Mouse (Mus musculus) liver, embryonic 12.5 days (tissue): ENCODE data around the gene Ino80e. TPM values are rescaled to one million over a fixed set of nuclear protein-coding genes. Genes with fewer than 3 reads are reported as not detected.
A peak's percentile ranks its signal among the peaks of the same experiment; 100 is the strongest.

Experiments used
- ATAC-seq: fragments of 200-750 bp; cut with Nextera tagmentation; 2 replicates; pipeline ENCODE4 v1.8.0; 2017; ENCODE audit warnings: moderate number of reproducible peaks, mild to moderate bottlenecking, moderate library complexity
- H3K27ac ChIP-seq: fragments of 300-500 bp; sonication (generic); 2 replicates; pipeline ENCODE4 v1.5.1; 2016; ENCODE audit warnings: mild to moderate bottlenecking
- H3K27me3 ChIP-seq: fragments of 300-500 bp; sonication (generic); replicated peaks from 2 replicates; pipeline ENCODE4 v1.6.1; 2016; ENCODE audit warnings: mild to moderate bottlenecking, moderate library complexity
- H3K36me3 ChIP-seq: fragments of 300-500 bp; sonication (generic); 2 replicates; pipeline ENCODE4 v1.6.1; 2016; ENCODE audit warnings: mild to moderate bottlenecking, moderate library complexity
- H3K4me1 ChIP-seq: fragments of 300-500 bp; sonication (generic); 2 replicates; pipeline ENCODE4 v1.6.1; 2016
- H3K4me2 ChIP-seq: fragments of 300-500 bp; sonication (generic); 2 replicates; pipeline ENCODE4 v1.6.1; 2016; ENCODE audit warnings: mild to moderate bottlenecking, moderate library complexity
- H3K4me3 ChIP-seq: fragments of 300-500 bp; sonication (generic); 2 replicates; pipeline ENCODE4 v1.5.1; 2016; ENCODE audit warnings: mild to moderate bottlenecking, moderate library complexity
- H3K9ac ChIP-seq: fragments of 300-500 bp; sonication (generic); 2 replicates; pipeline ENCODE4 v1.6.1; 2016; ENCODE audit warnings: mild to moderate bottlenecking, moderate library complexity
- H3K9me3 ChIP-seq: fragments of 300-500 bp; sonication (generic); replicated peaks from 2 replicates; pipeline ENCODE4 v1.6.1; 2016; ENCODE audit warnings: mild to moderate bottlenecking, moderate library complexity
- WGBS: fragments of 180-500 bp; shearing (Covaris S2); methylation state at CpG from one replicate; pipeline ENCODE4 v1.1.7; 2016; ENCODE audit not compliant: insufficient replicate concordance; 5-methylcytosine and 5-hydroxymethylcytosine counted together
- polyA plus RNA-seq: library from polyadenylated mRNA; unstranded; fragments of >200 nt; fragmentation: Nextera tagmentation; extraction: Ambion mirVana; gene quantifications from 2 replicates; pipeline ENCODE4 v1.2.1, GENCODE M21; 2016

Ino80e gene
- polyA plus RNA-seq, 1 experiment from 2014 or later: 70.5 TPM

- H3K27me3 ChIP-seq: no peaks in the 10 kb centered on the region
- ATAC-seq: no peak
- H3K27ac ChIP-seq: 0 out of 2 replicates have a peak overlapping the region, but pooled peaks have one; percentile 7
- H3K4me2 ChIP-seq: no peak overlapping the region
- no peak overlapping the region; the same call in 1 of the 2 replicates for H3K9ac ChIP-seq
- 84% methylated on average over 1 of the region's 1 CpGs for WGBS
- no peak overlapping the region for H3K4me3 ChIP-seq
- peaks cover 39% of the 10 kb centered on the region for H3K4me1 ChIP-seq
- H3K36me3 ChIP-seq: peaks cover 100% of the 10 kb centered on the region
- H3K9me3 ChIP-seq: no peaks in the 10 kb centered on the region
Observed at GRCm38 (mm10) chr7:126877239-126877638, 15.1 kb upstream of the Ino80e start.

GRCm38 (mm10) chr7:126870520-126870891, 8.3 kb upstream of the Ino80e start:
- 96% methylated on average over 2 of the region's 2 CpGs for WGBS
- Histone ChIP-seq H3K4me2 (no peak overlapping the region), H3K9ac (no peak overlapping the region), H3K4me3 (no peak overlapping the region), H3K9me3 (no peaks in the 10 kb centered on the region), H3K27me3 (no peaks in the 10 kb centered on the region), H3K4me1 (peaks cover 6% of the 10 kb centered on the region), H3K36me3 (peaks cover 100% of the 10 kb centered on the region), H3K27ac (no peak overlapping the region)
- ATAC-seq: no peak

- Histone ChIP-seq H3K27ac (no peak overlapping the region), H3K9ac (no peak overlapping the region), H3K9me3 (no peaks in the 10 kb centered on the region), H3K27me3 (no peaks in the 10 kb centered on the region), H3K4me2 (no peak overlapping the region), H3K4me3 (no peak overlapping the region), H3K36me3 (peaks cover 100% of the 10 kb centered on the region), H3K4me1 (peaks cover under 1% of the 10 kb centered on the region; the same call in 1 of the 2 replicates)
- no peak for ATAC-seq
- 88% methylated on average over 23 of the region's 23 CpGs for WGBS
Observed at GRCm38 (mm10) chr7:126869780-126870519, 7.8 kb upstream of the Ino80e start.

- ATAC-seq: no peak
- Histone ChIP-seq H3K4me1 (peaks cover 18% of the 10 kb centered on the region), H3K27me3 (no peaks in the 10 kb centered on the region), H3K4me2 (no peak overlapping the region), H3K9me3 (no peaks in the 10 kb centered on the region), H3K27ac (no peak overlapping the region), H3K9ac (no peak overlapping the region), H3K4me3 (no peak overlapping the region), H3K36me3 (peaks cover 100% of the 10 kb centered on the region)
- 76% methylated on average over 12 of the region's 12 CpGs for WGBS
Observed at GRCm38 (mm10) chr7:126868003-126868402, 5.8 kb upstream of the Ino80e start.

- Histone ChIP-seq H3K4me1 (peaks cover 22% of the 10 kb centered on the region), H3K36me3 (peaks cover 96% of the 10 kb centered on the region), H3K9ac (no peak overlapping the region), H3K27me3 (no peaks in the 10 kb centered on the region), H3K4me3 (no peak overlapping the region), H3K27ac (no peak overlapping the region), H3K4me2 (no peak overlapping the region), H3K9me3 (no peaks in the 10 kb centered on the region)
- no peak for ATAC-seq
- WGBS: 87% methylated on average over 2 of the region's 2 CpGs
Observed at GRCm38 (mm10) chr7:126867534-126867933, 5.4 kb upstream of the Ino80e start.

- peaks cover 43% of the 10 kb centered on the region for H3K4me1 ChIP-seq
- no peaks in the 10 kb centered on the region for H3K9me3 ChIP-seq
- no peak for ATAC-seq
- H3K9ac ChIP-seq: peak overlapping the region; percentile 80
- no peaks in the 10 kb centered on the region for H3K27me3 ChIP-seq
- H3K27ac ChIP-seq: peak overlapping the region; percentile 81; the same call in 1 of the 2 replicates
- peak overlapping the region; percentile 77 for H3K4me3 ChIP-seq
- H3K4me2 ChIP-seq: peak overlapping the region; percentile 92
- WGBS: 81% methylated on average over 6 of the region's 6 CpGs
- peaks cover 80% of the 10 kb centered on the region for H3K36me3 ChIP-seq
Observed at GRCm38 (mm10) chr7:126863791-126864190, 1.6 kb upstream of the Ino80e start.

- H3K4me3 ChIP-seq: peak within 1 kb of the TSS; percentile 77
- ATAC-seq: peak; percentile 94
- under 1% methylated on average over 42 of the region's 42 CpGs for WGBS
- peaks cover 43% of the 10 kb centered on the region for H3K4me1 ChIP-seq
- peaks cover 80% of the 10 kb centered on the region for H3K36me3 ChIP-seq
- peak within 1 kb of the TSS; percentile 80 for H3K9ac ChIP-seq
- H3K27ac ChIP-seq: peak within 1 kb of the TSS; percentile 81
- H3K9me3 ChIP-seq: no peaks in the 10 kb centered on the region
- no peaks in the 10 kb centered on the region for H3K27me3 ChIP-seq
- peak within 1 kb of the TSS; percentile 92 for H3K4me2 ChIP-seq
Observed at GRCm38 (mm10) chr7:126861429-126862130, 597 bp downstream of the Ino80e start, which contains the start of gene Hirip3. Gene Hirip3 (plus strand): TSS chr7:126861972.

GRCm38 (mm10) chr7:126860987-126861386, 1.2 kb downstream of the Ino80e start:
- Histone ChIP-seq H3K9ac (peak overlapping the region; percentile 80), H3K4me3 (peak overlapping the region; percentile 77), H3K27me3 (no peaks in the 10 kb centered on the region), H3K36me3 (peaks cover 80% of the 10 kb centered on the region), H3K27ac (peak overlapping the region; percentile 81; the same call in 1 of the 2 replicates), H3K4me1 (peaks cover 43% of the 10 kb centered on the region), H3K9me3 (no peaks in the 10 kb centered on the region), H3K4me2 (peak overlapping the region; percentile 92)
- no peak for ATAC-seq
- WGBS: 22% methylated on average over 5 of the region's 5 CpGs

- H3K36me3 ChIP-seq: peaks cover 91% of the 10 kb centered on the region
- H3K9me3 ChIP-seq: no peaks in the 10 kb centered on the region
- no peak overlapping the region for H3K4me2 ChIP-seq
- peaks cover 20% of the 10 kb centered on the region for H3K4me1 ChIP-seq
- H3K27me3 ChIP-seq: 0 out of 2 replicates have a peak, but pooled peaks cover under 1% of the 10 kb centered on the region
- no peak overlapping the region for H3K9ac ChIP-seq
- H3K4me3 ChIP-seq: no peak overlapping the region
- ATAC-seq: no peak
- WGBS: 72% methylated on average over 9 of the region's 9 CpGs
- H3K27ac ChIP-seq: no peak overlapping the region
Observed at GRCm38 (mm10) chr7:126856741-126857420, 5.3 kb downstream of the Ino80e start.

GRCm38 (mm10) chr7:126855641-126856040, 6.5 kb downstream of the Ino80e start:
- Histone ChIP-seq H3K4me2 (no peak overlapping the region), H3K9ac (no peak overlapping the region), H3K27me3 (peaks cover 12% of the 10 kb centered on the region), H3K4me3 (no peak overlapping the region), H3K4me1 (peaks cover 12% of the 10 kb centered on the region), H3K9me3 (no peaks in the 10 kb centered on the region), H3K27ac (no peak overlapping the region), H3K36me3 (peaks cover 92% of the 10 kb centered on the region)
- WGBS: 84% methylated on average over 3 of the region's 3 CpGs
- ATAC-seq: no peak

GRCm38 (mm10) chr7:126853454-126853853, 8.7 kb downstream of the Ino80e start:
- Histone ChIP-seq H3K27me3 (peaks cover 34% of the 10 kb centered on the region), H3K4me2 (no peak overlapping the region), H3K4me3 (no peak overlapping the region), H3K36me3 (peaks cover 70% of the 10 kb centered on the region), H3K4me1 (0 out of 2 replicates have a peak, but pooled peaks cover 1% of the 10 kb centered on the region), H3K9ac (no peak overlapping the region), H3K9me3 (no peaks in the 10 kb centered on the region), H3K27ac (no peak overlapping the region)
- WGBS: 84% methylated on average over 5 of the region's 5 CpGs
- no peak for ATAC-seq
